Mouse (Mus musculus) B cell, adult 2 months (primary cell): ENCODE measurements around the gene Ncdn.

Experiments used
- DNase-seq, 2 experiments: peaks; one replicate each; pipeline ENCODE4 v3.0.0; 2022

Gene Ncdn

GRCm38 (mm10) chr4:126752024-126752607, 1.1 kb downstream of the Ncdn start:
- no peak for DNase-seq

- DNase-seq = no peak
These were observed 1.6 kb downstream of the Ncdn start for GRCm38 (mm10) chr4:126751556-126752023.

GRCm38 (mm10) chr4:126750863-126751555, 2.2 kb downstream of the Ncdn start:
- DNase-seq = no peak

GRCm38 (mm10) chr4:126750046-126750683, 3.1 kb downstream of the Ncdn start:
- DNase-seq = no peak

GRCm38 (mm10) chr4:126749553-126749952, 3.7 kb downstream of the Ncdn start:
- DNase-seq = no peak

- no peak for DNase-seq
These were observed 4.9 kb downstream of the Ncdn start for GRCm38 (mm10) chr4:126748381-126748780.

GRCm38 (mm10) chr4:126746194-126746840, 6.9 kb downstream of the Ncdn start:
- DNase-seq = no peak

GRCm38 (mm10) chr4:126745506-126746193, 7.6 kb downstream of the Ncdn start:
- DNase-seq = peak; percentile 78 to 79

GRCm38 (mm10) chr4:126744831-126745230, 8.4 kb downstream of the Ncdn start:
- no peak for DNase-seq

GRCm38 (mm10) chr4:126743713-126744112, 9.5 kb downstream of the Ncdn start:
- DNase-seq = no peak

- DNase-seq = no peak
These were observed 10.3 kb downstream of the Ncdn start for GRCm38 (mm10) chr4:126742976-126743375.

GRCm38 (mm10) chr4:126741448-126741847, 11.8 kb downstream of the Ncdn start:
- DNase-seq = peak; percentile 80 to 82

- DNase-seq = peak in 1 of 2 experiments; percentile 23
These were observed 13.1 kb downstream of the Ncdn start for GRCm38 (mm10) chr4:126739966-126740676.

GRCm38 (mm10) chr4:126736001-126736414, 17.2 kb downstream of the Ncdn start, which contains the start of gene Tfap2e:
Tfap2e (minus strand) TSS chr4:126736240.
- DNase-seq = peak in 1 of 2 experiments; percentile 32

GRCm38 (mm10) chr4:126735382-126736000, 17.7 kb downstream of the Ncdn start:
- peak in 1 of 2 experiments; percentile 31 for DNase-seq

- peak in 1 of 2 experiments; percentile 23 for DNase-seq
These were observed 18.4 kb downstream of the Ncdn start for GRCm38 (mm10) chr4:126734700-126735381.

GRCm38 (mm10) chr4:126734001-126734603, 19.1 kb downstream of the Ncdn start:
- no peak for DNase-seq

- no peak for DNase-seq
These were observed 20.5 kb downstream of the Ncdn start for GRCm38 (mm10) chr4:126732531-126733380.

- DNase-seq = no peak
These were observed 21.1 kb downstream of the Ncdn start for GRCm38 (mm10) chr4:126732111-126732510.
